Mouse (Mus musculus) forebrain, embryonic 10.5 days (tissue): ENCODE data around the gene Igsf11. TPM values are rescaled to one million over a fixed set of nuclear protein-coding genes. Genes with fewer than 3 reads are reported as not detected.

Experiments used
- DNase-seq: peaks from one replicate; pipeline ENCODE4 v3.0.0-alpha.2; 2017; ENCODE audit warnings: low spot score; ENCODE audit errors: extremely low spot score
- H3K27ac ChIP-seq: fragments of 300-500 bp; sonication (generic); 2 replicates; pipeline ENCODE4 v1.5.1; 2016; ENCODE audit warnings: mild to moderate bottlenecking
- H3K27me3 ChIP-seq: fragments of 300-500 bp; sonication (generic); 2 replicates; pipeline ENCODE4 v1.6.1; 2016; ENCODE audit warnings: mild to moderate bottlenecking; ENCODE audit not compliant: poor library complexity, severe bottlenecking
- H3K36me3 ChIP-seq: fragments of 300-500 bp; sonication (generic); replicated peaks from 2 replicates; pipeline ENCODE4 v1.6.1; 2016; ENCODE audit warnings: mild to moderate bottlenecking, moderate library complexity
- H3K4me1 ChIP-seq: fragments of 300-500 bp; sonication (generic); 2 replicates; pipeline ENCODE4 v1.6.1; 2016
- H3K4me3 ChIP-seq: fragments of 300-500 bp; sonication (generic); 2 replicates; pipeline ENCODE4 v1.5.1; 2016; ENCODE audit warnings: mild to moderate bottlenecking, moderate library complexity
- H3K9me3 ChIP-seq: fragments of 300-500 bp; sonication (generic); 2 replicates; pipeline ENCODE4 v1.6.1; 2016; ENCODE audit warnings: mild to moderate bottlenecking, moderate library complexity
- WGBS: fragments of 180-500 bp; shearing (Covaris S2); methylation state at CpG from one replicate; pipeline ENCODE4 v1.1.7; 2016; 5-methylcytosine and 5-hydroxymethylcytosine counted together
- polyA plus RNA-seq: library from polyadenylated mRNA; unstranded; fragments of >200 nt; fragmentation: Nextera tagmentation; extraction: Ambion mirVana; gene quantifications from 2 replicates; pipeline ENCODE4 v1.2.1, GENCODE M21; 2016

The Igsf11 gene
- polyA plus RNA-seq, 1 experiment from 2014 or later: 2.2 TPM

- H3K36me3 ChIP-seq: no peaks in the 10 kb centered on the region
- DNase-seq: no peak
- WGBS: 87% methylated on average over 12 of the region's 12 CpGs
- H3K27ac ChIP-seq: no peak overlapping the region
- H3K27me3 ChIP-seq: peaks cover 20% of the 10 kb centered on the region
- H3K4me1 ChIP-seq: peaks cover 21% of the 10 kb centered on the region
- H3K4me3 ChIP-seq: no peak overlapping the region
- no peaks in the 10 kb centered on the region for H3K9me3 ChIP-seq
Measured at GRCm38 (mm10) chr16:38909506-38909905, 17.0 kb downstream of the Igsf11 start.

- H3K9me3 ChIP-seq: no peaks in the 10 kb centered on the region
- peaks cover 18% of the 10 kb centered on the region for H3K4me1 ChIP-seq
- DNase-seq: no peak
- H3K27me3 ChIP-seq: peaks cover 17% of the 10 kb centered on the region
- WGBS: 90% methylated on average over 8 of the region's 8 CpGs
- no peak overlapping the region for H3K4me3 ChIP-seq
- H3K36me3 ChIP-seq: no peaks in the 10 kb centered on the region
- H3K27ac ChIP-seq: no peak overlapping the region
Measured at GRCm38 (mm10) chr16:38910088-38910487, 17.6 kb downstream of the Igsf11 start.

GRCm38 (mm10) chr16:38915451-38915850 lies 23.0 kb downstream of the Igsf11 start:
- Histone ChIP-seq H3K27me3 (no peaks in the 10 kb centered on the region), H3K27ac (no peak overlapping the region), H3K4me1 (no peaks in the 10 kb centered on the region), H3K4me3 (no peak overlapping the region), H3K36me3 (no peaks in the 10 kb centered on the region), H3K9me3 (no peaks in the 10 kb centered on the region)
- DNase-seq: no peak
- 92% methylated on average over 4 of the region's 4 CpGs for WGBS

GRCm38 (mm10) chr16:38916053-38916786 lies 23.7 kb downstream of the Igsf11 start:
- DNase-seq: no peak
- H3K36me3 ChIP-seq: no peaks in the 10 kb centered on the region
- no peaks in the 10 kb centered on the region for H3K4me1 ChIP-seq
- H3K27me3 ChIP-seq: no peaks in the 10 kb centered on the region
- no peak overlapping the region for H3K27ac ChIP-seq
- H3K9me3 ChIP-seq: no peaks in the 10 kb centered on the region
- WGBS: 95% methylated on average over 12 of the region's 12 CpGs
- H3K4me3 ChIP-seq: no peak overlapping the region

- no peak overlapping the region for H3K4me3 ChIP-seq
- no peak for DNase-seq
- no peaks in the 10 kb centered on the region for H3K9me3 ChIP-seq
- 91% methylated on average over 5 of the region's 5 CpGs for WGBS
- no peak overlapping the region for H3K27ac ChIP-seq
- H3K36me3 ChIP-seq: no peaks in the 10 kb centered on the region
- H3K4me1 ChIP-seq: no peaks in the 10 kb centered on the region
- no peaks in the 10 kb centered on the region for H3K27me3 ChIP-seq
Measured at GRCm38 (mm10) chr16:38916885-38917284, 24.4 kb downstream of the Igsf11 start.

- no peaks in the 10 kb centered on the region for H3K36me3 ChIP-seq
- no peaks in the 10 kb centered on the region for H3K9me3 ChIP-seq
- H3K4me3 ChIP-seq: no peak overlapping the region
- DNase-seq: no peak
- WGBS: 89% methylated on average over 2 of the region's 2 CpGs
- no peaks in the 10 kb centered on the region for H3K27me3 ChIP-seq
- H3K27ac ChIP-seq: no peak overlapping the region
- no peaks in the 10 kb centered on the region for H3K4me1 ChIP-seq
Measured at GRCm38 (mm10) chr16:38918121-38918520, 25.6 kb downstream of the Igsf11 start.

GRCm38 (mm10) chr16:38920488-38920887 lies 28.0 kb downstream of the Igsf11 start:
- Histone ChIP-seq H3K9me3 (no peaks in the 10 kb centered on the region), H3K27ac (no peak overlapping the region), H3K27me3 (no peaks in the 10 kb centered on the region), H3K4me3 (no peak overlapping the region), H3K4me1 (peaks cover 6% of the 10 kb centered on the region), H3K36me3 (no peaks in the 10 kb centered on the region)
- DNase-seq: no peak
- whole genome bisulfite sequencing: 89% methylated on average over 5 of the region's 5 CpGs

- no peak overlapping the region for H3K27ac ChIP-seq
- no peak for DNase-seq
Measured at GRCm38 (mm10) chr16:38924940-38925339, 32.5 kb downstream of the Igsf11 start.

GRCm38 (mm10) chr16:38928760-38929159 lies 36.3 kb downstream of the Igsf11 start:
- Histone ChIP-seq H3K4me1 (peaks cover 10% of the 10 kb centered on the region), H3K27me3 (no peaks in the 10 kb centered on the region), H3K36me3 (no peaks in the 10 kb centered on the region; the same call in 1 of the 2 replicates), H3K4me3 (no peak overlapping the region), H3K27ac (no peak overlapping the region), H3K9me3 (no peaks in the 10 kb centered on the region; the same call in 1 of the 2 replicates)
- 80% methylated on average over 7 of the region's 7 CpGs for WGBS
- DNase-seq: no peak

More at GRCm38 (mm10) chr16:38924940-38925339, 32.5 kb downstream of the Igsf11 start:
- Histone ChIP-seq H3K4me1 (peaks cover 10% of the 10 kb centered on the region), H3K36me3 (no peaks in the 10 kb centered on the region), H3K9me3 (no peaks in the 10 kb centered on the region), H3K27me3 (no peaks in the 10 kb centered on the region), H3K4me3 (no peak overlapping the region)
- WGBS: 76% methylated on average over 13 of the region's 13 CpGs

- Histone ChIP-seq H3K4me3 (no peak overlapping the region), H3K36me3 (no peaks in the 10 kb centered on the region; the same call in 1 of the 2 replicates), H3K4me1 (0 out of 2 replicates have a peak, but pooled peaks cover 3% of the 10 kb centered on the region), H3K27ac (no peak overlapping the region), H3K27me3 (no peaks in the 10 kb centered on the region), H3K9me3 (no peaks in the 10 kb centered on the region; the same call in 1 of the 2 replicates)
- 86% methylated on average over 6 of the region's 6 CpGs for WGBS
- DNase-seq: no peak
Measured at GRCm38 (mm10) chr16:38931519-38931918, 39.0 kb downstream of the Igsf11 start.

GRCm38 (mm10) chr16:38940805-38941204 lies 48.3 kb downstream of the Igsf11 start:
- 71% methylated on average over 3 of the region's 3 CpGs for WGBS
- Histone ChIP-seq H3K4me3 (no peak overlapping the region), H3K27me3 (no peaks in the 10 kb centered on the region), H3K4me1 (peaks cover 63% of the 10 kb centered on the region), H3K9me3 (no peaks in the 10 kb centered on the region; the same call in 1 of the 2 replicates), H3K27ac (peak overlapping the region; percentile 79), H3K36me3 (no peaks in the 10 kb centered on the region)
- no peak for DNase-seq

GRCm38 (mm10) chr16:38941275-38941674 lies 48.8 kb downstream of the Igsf11 start:
- H3K4me3 ChIP-seq: no peak overlapping the region
- DNase-seq: peak; percentile 58
- H3K36me3 ChIP-seq: no peaks in the 10 kb centered on the region
- peaks cover 68% of the 10 kb centered on the region for H3K4me1 ChIP-seq
- H3K27me3 ChIP-seq: no peaks in the 10 kb centered on the region
- WGBS: 20% methylated on average over 6 of the region's 6 CpGs
- H3K9me3 ChIP-seq: no peaks in the 10 kb centered on the region; the same call in 1 of the 2 replicates
- peak overlapping the region; percentile 79 for H3K27ac ChIP-seq

- no peak for DNase-seq
- Histone ChIP-seq H3K27ac (peak overlapping the region; percentile 67), H3K9me3 (no peaks in the 10 kb centered on the region), H3K36me3 (no peaks in the 10 kb centered on the region), H3K27me3 (no peaks in the 10 kb centered on the region), H3K4me3 (no peak overlapping the region), H3K4me1 (peaks cover 88% of the 10 kb centered on the region)
- WGBS: 46% methylated on average over 5 of the region's 5 CpGs
Measured at GRCm38 (mm10) chr16:38943706-38944550, 51.5 kb downstream of the Igsf11 start.
